ENCODE assay signal across 8 mouse cellular contexts in the genomic region with DNA sequence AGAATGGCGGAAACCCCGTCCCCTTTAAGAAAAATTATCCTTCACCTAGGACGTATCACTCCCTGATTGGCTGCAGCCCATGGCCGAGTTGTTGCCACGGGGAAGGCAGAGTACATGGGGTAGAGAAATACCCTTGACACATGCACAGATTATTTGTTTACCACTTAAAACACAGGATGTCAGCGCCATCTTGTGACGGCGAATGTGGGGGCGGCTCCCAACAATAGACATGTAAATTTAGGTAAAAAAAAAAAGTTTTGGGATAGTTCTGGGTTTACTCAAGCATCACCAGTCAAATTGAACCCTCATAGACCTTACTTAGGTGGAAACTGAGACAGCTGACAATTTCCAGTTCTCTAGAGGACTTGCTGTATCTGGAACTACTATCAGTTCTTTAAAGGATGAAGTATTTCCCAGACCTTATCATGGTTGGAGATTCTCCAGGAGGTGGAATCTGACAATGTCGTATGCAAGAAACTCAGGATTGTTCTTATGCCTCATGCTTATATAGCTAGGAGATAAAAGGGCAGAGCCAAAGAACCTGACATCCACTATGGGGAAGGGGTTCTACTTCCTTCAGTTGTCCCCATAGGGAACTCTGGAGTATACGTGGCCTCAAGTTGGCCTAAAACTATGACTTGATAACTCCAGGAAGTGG. TPM values are rescaled to one million over a fixed set of nuclear protein-coding genes. Genes with fewer than 3 reads are reported as not detected.
DNase-seq lines count a peak whose midpoint lies in the region; ATAC-seq and TF ChIP-seq lines count a peak whose summit lies in the region.

No protein-coding gene starts in this region.

- peak overlapping the region; percentile 20; the same call in 1 of the 2 replicates for H3K4me3 ChIP-seq in kidney, postnatal 0 days (replicated peaks; ENCODE audit: low read depth, low read length)
- peak overlapping the region; percentile 37 for H3K4me3 ChIP-seq in forebrain, embryonic 15.5 days
- H3K4me3 ChIP-seq in midbrain, embryonic 14.5 days (replicated peaks; ENCODE audit: low read depth, low read length) = peak overlapping the region; percentile 25

- no peaks in the 10 kb centered on the region for H3K4me1 ChIP-seq in kidney, postnatal 0 days (replicated peaks; ENCODE audit: insufficient read depth, low read length)
- H3K4me1 ChIP-seq in forebrain, embryonic 15.5 days = no peaks in the 10 kb centered on the region
- no peaks in the 10 kb centered on the region for H3K4me1 ChIP-seq in midbrain, embryonic 14.5 days (ENCODE audit: control insufficient read depth, insufficient read depth, low read length)

- H3K27ac ChIP-seq in kidney, postnatal 0 days = no peak overlapping the region
- H3K27ac ChIP-seq in forebrain, embryonic 15.5 days (replicated peaks) = 0 out of 2 replicates have a peak overlapping the region, but pooled peaks have one; percentile 27
- H3K27ac ChIP-seq in midbrain, embryonic 14.5 days (replicated peaks; ENCODE audit: low read depth, low read length) = no peak overlapping the region

- in situ Hi-C loops in Patski (cut with MboI; ENCODE audit: low pct_unique_long_range_greater_than_20kb) = no loop called here

- no peaks in the 10 kb centered on the region for H3K27me3 ChIP-seq in kidney, postnatal 0 days (ENCODE audit: insufficient read depth, low read length)
- H3K27me3 ChIP-seq in Patski = peaks cover 11% of the 10 kb centered on the region
- H3K27me3 ChIP-seq in forebrain, embryonic 15.5 days = no peaks in the 10 kb centered on the region
- H3K27me3 ChIP-seq in midbrain, embryonic 14.5 days (ENCODE audit: control insufficient read depth, insufficient read depth, low read length) = no peaks in the 10 kb centered on the region

- peak overlapping the region; percentile 40; the same call in 1 of the 2 replicates for H3K4me2 ChIP-seq in kidney, postnatal 0 days (ENCODE audit: low read length)
- peak overlapping the region; percentile 45 for H3K4me2 ChIP-seq in forebrain, embryonic 15.5 days (replicated peaks)
- H3K4me2 ChIP-seq in midbrain, embryonic 14.5 days (ENCODE audit: low read length) = peak overlapping the region; percentile 50

- ATAC-seq in kidney, postnatal 0 days (replicated peaks; ENCODE audit: low FRiP score, low read depth) = peak; percentile 46; the same call in 1 of the 2 replicates
- ATAC-seq in Patski = peak; percentile 40
- ATAC-seq in forebrain, embryonic 15.5 days (replicated peaks) = peak; percentile 73
- no peak for ATAC-seq in midbrain, embryonic 14.5 days (ENCODE audit: low FRiP score, low TSS enrichment)

- WGBS in kidney, postnatal 0 days = 54% methylated on average over 11 of the region's 11 CpGs
- WGBS in forebrain, embryonic 15.5 days = 49% methylated on average over 11 of the region's 11 CpGs
- WGBS in midbrain, embryonic 14.5 days = 50% methylated on average over 11 of the region's 11 CpGs

- no peak overlapping the region for H3K9ac ChIP-seq in kidney, postnatal 0 days (ENCODE audit: low read depth, low read length)
- H3K9ac ChIP-seq in forebrain, embryonic 15.5 days (replicated peaks) = peak overlapping the region; percentile 28
- H3K9ac ChIP-seq in midbrain, embryonic 14.5 days (replicated peaks; ENCODE audit: low read length) = no peak overlapping the region

- H3K9me3 ChIP-seq in kidney, postnatal 0 days (replicated peaks; ENCODE audit: low read length) = no peaks in the 10 kb centered on the region
- H3K9me3 ChIP-seq in forebrain, embryonic 15.5 days = no peaks in the 10 kb centered on the region
- H3K9me3 ChIP-seq in midbrain, embryonic 14.5 days (ENCODE audit: control insufficient read depth, low read length) = no peaks in the 10 kb centered on the region

- H3K36me3 ChIP-seq in kidney, postnatal 0 days (ENCODE audit: insufficient read depth, low read length) = no peaks in the 10 kb centered on the region
- no peaks in the 10 kb centered on the region for H3K36me3 ChIP-seq in forebrain, embryonic 15.5 days
- H3K36me3 ChIP-seq in midbrain, embryonic 14.5 days (ENCODE audit: control insufficient read depth, insufficient read depth, low read length) = no peaks in the 10 kb centered on the region

- POLR2A ChIA-PET in Patski (lab: Charles Lee) = no interaction called here

- DNase-seq in kidney, postnatal 0 days (ENCODE audit: low spot score) = peak; percentile 39
- DNase-seq in kidney, adult 18-20 months = no peak
- DNase-seq in Patski (ENCODE audit: low read depth, low spot score) = no peak
- peak; percentile 28 for DNase-seq in midbrain, embryonic 14.5 days
- DNase-seq in frontal cortex, postnatal 36 days (ENCODE audit: low spot score in 2 of 2) = no peak
- DNase-seq in embryo, embryonic 10 days (ENCODE audit: low spot score) = no peak
- DNase-seq in adrenal gland, adult 8-10 months = no peak

- CTCF ChIA-PET in Patski (lab: Charles Lee) = interaction anchor here (1.1 to 5.1 kb wide), 4 partner anchors 17 to 291 kb away, joined by 3 to 24 read pairs (median 4); no protein-coding TSS in a partner anchor

- peak; percentile 57 for TF ChIP-seq CTCF in kidney, postnatal 0 days (IDR thresholded peaks at IDR 0.05; ENCODE audit: low read depth)
- TF ChIP-seq CTCF in Patski (IDR thresholded peaks at IDR 0.05) = peak; percentile 69

RNA-seq across cellular contexts. Expression of a gene that starts 35.8 kb away (rescaled TPM):
- 165 and 182 TPM in 2 replicates for polyA plus RNA-seq in kidney, postnatal 0 days (2015; fragmentation: Nextera tagmentation; extraction: Ambion mirVana)
- polyA plus RNA-seq in Patski (2021) = 416 TPM
- polyA plus RNA-seq in forebrain, embryonic 15.5 days (2015; fragmentation: Nextera tagmentation; extraction: Ambion mirVana) = 162 and 176 TPM in 2 replicates
- polyA plus RNA-seq in midbrain, embryonic 14.5 days (2014; fragmentation: Nextera tagmentation; extraction: Ambion mirVana) = 186 and 194 TPM in 2 replicates
- 100 to 1,000 TPM; 119 to 140 (median 124) TPM for total RNA-seq in adrenal gland, adult 8-10 months (2022)

Comparison
In these comparisons a context has a peak if more than half of its experiments do, and no peak if none do; other contexts are left out.
1. DNase-seq: peak in kidney, postnatal 0 days (single experiment) and midbrain, embryonic 14.5 days (single experiment); none in kidney, adult 18-20 months (single experiment), Patski (single experiment), frontal cortex, postnatal 36 days (0 of 2), embryo, embryonic 10 days (single experiment) and adrenal gland, adult 8-10 months (single experiment).
2. Peak in every context shown above with its lines, with median percentiles within 50 percentile points of each other: H3K4me2 ChIP-seq and H3K4me3 ChIP-seq.